Mouse (Mus musculus) liver, embryonic 16.5 days (tissue): Measurements from ENCODE around the gene Zdhhc17. TPM values are rescaled to one million over a fixed set of nuclear protein-coding genes. Genes with fewer than 3 reads are reported as not detected.

Source experiments
- ATAC-seq: fragments of 200-750 bp; cut with Nextera tagmentation; 2 replicates; pipeline ENCODE4 v1.8.0; 2017; ENCODE audit warnings: low read depth, mild to moderate bottlenecking, moderate number of reproducible peaks, moderate library complexity
- H3K27ac ChIP-seq: fragments of 300-500 bp; sonication (generic); 2 replicates; pipeline ENCODE4 v1.5.1; 2014; ENCODE audit warnings: mild to moderate bottlenecking, low read length
- H3K27me3 ChIP-seq: fragments of 300-500 bp; sonication (generic); 2 replicates; pipeline ENCODE4 v1.6.1; 2014; ENCODE audit warnings: low read depth, low read length, mixed read lengths; ENCODE audit not compliant: control insufficient read depth, insufficient read depth
- H3K36me3 ChIP-seq: fragments of 300-500 bp; sonication (generic); 2 replicates; pipeline ENCODE4 v1.6.1; 2014; ENCODE audit warnings: mild to moderate bottlenecking; ENCODE audit not compliant: control insufficient read depth, insufficient read depth
- H3K4me1 ChIP-seq: fragments of 300-500 bp; sonication (generic); 2 replicates; pipeline ENCODE4 v1.6.1; 2014; ENCODE audit warnings: low read depth, low read length, mixed read lengths; ENCODE audit not compliant: control insufficient read depth
- H3K4me2 ChIP-seq: fragments of 300-500 bp; sonication (generic); 2 replicates; pipeline ENCODE4 v1.6.1; 2014; ENCODE audit warnings: low read depth, low read length, mixed read lengths
- H3K4me3 ChIP-seq: fragments of 300-500 bp; sonication (generic); 2 replicates; pipeline ENCODE4 v1.5.1; 2014; ENCODE audit warnings: low read depth, mild to moderate bottlenecking, low read length
- H3K9ac ChIP-seq: fragments of 300-500 bp; sonication (generic); 2 replicates; pipeline ENCODE4 v1.6.1; 2014; ENCODE audit warnings: low read depth, low read length
- H3K9me3 ChIP-seq: fragments of 300-500 bp; sonication (generic); replicated peaks from 2 replicates; pipeline ENCODE4 v1.6.1; 2016; ENCODE audit warnings: low read length; ENCODE audit not compliant: control insufficient read depth
- WGBS: fragments of 180-500 bp; shearing (Covaris S2); extraction: QIAGEN DNeasy Blood & Tissue Kit; methylation state at CpG from one replicate; pipeline ENCODE4 v1.1.7; 2014; ENCODE audit not compliant: insufficient replicate concordance; 5-methylcytosine and 5-hydroxymethylcytosine counted together
- polyA plus RNA-seq: library from polyadenylated mRNA; unstranded; fragments of >200 nt; fragmentation: Nextera tagmentation; extraction: Ambion mirVana; gene quantifications from 2 replicates; pipeline ENCODE4 v1.2.1, GENCODE M21; 2015

The Zdhhc17 gene
- polyA plus RNA-seq, 1 experiment from 2014 or later: 4.6 TPM

DNA sequence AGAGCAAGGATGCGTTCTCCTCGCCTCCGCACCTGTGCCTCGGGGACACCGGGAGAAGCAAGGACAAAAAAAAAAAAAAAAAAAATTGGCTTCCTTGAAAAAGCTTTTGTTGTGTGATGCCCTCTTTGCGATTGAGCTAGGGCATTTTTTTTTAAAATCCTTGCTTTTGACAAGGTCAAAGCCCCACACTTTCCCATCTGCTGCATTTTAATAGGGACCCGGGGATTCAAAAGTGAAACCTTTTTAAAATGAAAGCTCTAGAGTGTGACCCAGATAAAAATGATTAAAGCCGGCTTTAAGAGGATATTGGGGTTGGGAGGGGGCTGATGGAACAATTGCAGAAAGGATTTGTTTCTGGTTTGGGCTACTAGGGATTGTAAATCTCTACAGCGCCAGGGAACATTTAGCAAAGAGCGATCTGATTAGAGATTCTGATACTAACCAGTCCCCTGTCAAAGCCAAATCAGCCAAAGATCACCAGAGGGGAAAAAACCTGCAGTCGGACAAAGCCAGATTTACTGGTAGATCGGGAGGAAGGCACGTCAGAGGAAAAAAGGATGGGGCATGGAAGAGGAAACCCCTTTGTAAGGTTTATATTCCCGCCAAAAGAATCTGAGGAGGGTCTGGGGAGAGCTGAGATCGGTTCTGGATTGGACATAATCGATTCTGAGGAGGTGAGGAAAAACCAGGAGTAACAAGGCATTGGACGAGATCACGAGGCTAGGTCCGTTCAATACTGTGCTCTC lies 713 bp upstream of the Zdhhc17 start:
- WGBS: under 1% methylated on average over 19 of the region's 19 CpGs
- Histone ChIP-seq H3K9me3 (no peaks in the 10 kb centered on the region), H3K36me3 (no peaks in the 10 kb centered on the region), H3K4me3 (peak overlapping the region; percentile 89), H3K4me1 (peaks cover 24% of the 10 kb centered on the region), H3K9ac (peak overlapping the region; percentile 93), H3K4me2 (peak overlapping the region; percentile 92), H3K27ac (peak overlapping the region; percentile 93; the same call in 1 of the 2 replicates), H3K27me3 (peaks cover 3% of the 10 kb centered on the region; the same call in 1 of the 2 replicates)
- ATAC-seq: no peak

DNA sequence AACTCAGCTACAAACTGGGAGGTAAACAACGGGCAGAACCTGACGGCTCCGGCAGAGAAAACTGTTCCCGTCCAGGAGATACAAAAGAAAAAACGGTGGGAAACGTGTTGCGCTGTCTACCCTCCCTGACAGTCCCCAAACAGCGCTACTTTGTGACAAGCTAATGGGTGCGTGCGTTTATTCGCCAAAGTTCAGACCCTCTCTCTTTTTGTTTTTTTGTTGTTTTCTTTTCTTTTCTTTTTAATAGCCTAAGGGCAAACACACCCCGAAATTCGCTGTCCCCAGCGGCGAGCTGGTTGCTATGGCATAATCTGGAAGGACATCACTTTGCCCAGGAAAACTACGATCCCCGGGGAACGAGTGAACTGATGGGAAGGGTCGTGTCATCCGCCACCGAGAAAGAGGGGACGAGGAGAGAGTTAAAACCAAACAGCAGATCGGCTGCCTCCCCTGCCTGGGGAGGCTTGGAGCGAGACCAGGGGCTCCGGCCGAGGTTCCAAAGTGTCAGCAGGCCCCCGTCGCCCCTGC lies 763 bp downstream of the Zdhhc17 start:
- ATAC-seq: no peak
- Histone ChIP-seq H3K36me3 (no peaks in the 10 kb centered on the region), H3K27me3 (peaks cover 3% of the 10 kb centered on the region; the same call in 1 of the 2 replicates), H3K27ac (peak overlapping the region; percentile 93), H3K9ac (peak overlapping the region; percentile 93), H3K4me1 (peaks cover 36% of the 10 kb centered on the region), H3K9me3 (no peaks in the 10 kb centered on the region), H3K4me2 (peak overlapping the region; percentile 92), H3K4me3 (peak overlapping the region; percentile 89)
- WGBS: under 1% methylated on average over 28 of the region's 28 CpGs

DNA sequence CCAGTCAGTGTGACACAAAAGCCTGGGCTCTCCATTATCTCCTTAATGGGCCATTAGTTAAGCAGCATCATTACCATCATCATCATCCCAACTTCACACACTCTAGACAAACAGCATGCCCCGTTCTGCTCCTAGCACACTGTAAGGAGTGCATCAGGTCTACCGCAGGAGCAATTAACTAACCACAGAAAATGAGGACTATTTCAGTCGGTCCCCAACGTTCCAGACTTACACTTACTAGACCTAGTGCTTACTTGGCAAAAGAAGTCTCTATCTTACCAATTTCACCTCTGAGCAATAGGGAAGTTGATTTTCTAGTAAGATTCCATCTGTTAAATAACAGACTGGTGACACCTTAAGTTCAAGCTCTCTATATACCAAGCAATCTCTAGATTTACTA lies 2.3 kb downstream of the Zdhhc17 start:
- Histone ChIP-seq H3K9me3 (no peaks in the 10 kb centered on the region), H3K27me3 (peaks cover 3% of the 10 kb centered on the region; the same call in 1 of the 2 replicates), H3K9ac (no peak overlapping the region), H3K27ac (peak overlapping the region; percentile 42), H3K4me3 (no peak overlapping the region), H3K36me3 (no peaks in the 10 kb centered on the region), H3K4me2 (peak overlapping the region; percentile 92; the same call in 1 of the 2 replicates), H3K4me1 (peaks cover 37% of the 10 kb centered on the region)
- no peak for ATAC-seq
- 32% methylated on average over 4 of the region's 4 CpGs for WGBS

DNA sequence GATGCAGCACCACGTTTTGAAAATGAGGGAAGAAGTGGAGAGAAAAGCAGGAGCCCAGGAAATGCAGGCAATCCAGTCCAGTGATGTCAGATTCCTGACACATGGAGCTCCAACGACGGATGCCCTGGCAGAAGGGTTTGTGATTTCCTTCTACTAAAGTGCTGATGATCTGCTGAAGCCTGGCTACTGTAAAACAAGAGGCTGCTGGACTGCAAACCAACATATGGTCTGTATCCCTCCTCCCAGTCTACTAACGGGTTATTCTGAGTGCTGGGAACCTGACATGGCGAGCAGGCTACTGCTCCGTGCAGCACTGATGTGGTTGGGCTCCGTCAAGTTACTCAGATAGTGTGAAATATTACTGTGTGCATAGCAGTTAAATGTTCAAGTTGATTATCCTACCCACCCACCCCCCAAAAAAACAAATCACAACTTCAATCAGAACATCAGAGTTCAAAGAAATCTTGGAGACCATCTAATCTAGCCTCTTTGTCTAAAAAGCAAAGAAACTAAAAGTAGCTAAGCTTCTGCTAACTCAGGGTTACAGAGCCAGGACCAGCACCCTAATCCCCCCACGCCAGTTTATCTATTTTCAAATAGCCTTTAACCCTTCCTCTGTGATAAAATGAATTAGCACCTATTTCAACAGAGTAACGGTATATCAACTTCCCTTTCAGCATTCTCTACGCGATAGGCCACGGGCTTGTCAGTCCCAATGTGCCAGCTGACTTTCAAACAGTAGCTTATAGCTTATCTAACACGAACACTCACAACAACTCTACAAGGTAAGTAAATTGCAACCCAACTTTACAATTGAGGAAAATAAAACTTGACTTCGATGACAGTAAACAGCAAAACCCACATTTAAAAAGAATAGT lies 4.1 kb downstream of the Zdhhc17 start:
- H3K27ac ChIP-seq: no peak overlapping the region
- peaks cover 2% of the 10 kb centered on the region; the same call in 1 of the 2 replicates for H3K27me3 ChIP-seq
- no peaks in the 10 kb centered on the region for H3K9me3 ChIP-seq
- ATAC-seq: no peak
- no peak overlapping the region for H3K9ac ChIP-seq
- H3K36me3 ChIP-seq: no peaks in the 10 kb centered on the region
- peaks cover 34% of the 10 kb centered on the region for H3K4me1 ChIP-seq
- H3K4me3 ChIP-seq: no peak overlapping the region
- 25% methylated on average over 14 of the region's 14 CpGs for WGBS
- H3K4me2 ChIP-seq: peak overlapping the region; percentile 19

DNA sequence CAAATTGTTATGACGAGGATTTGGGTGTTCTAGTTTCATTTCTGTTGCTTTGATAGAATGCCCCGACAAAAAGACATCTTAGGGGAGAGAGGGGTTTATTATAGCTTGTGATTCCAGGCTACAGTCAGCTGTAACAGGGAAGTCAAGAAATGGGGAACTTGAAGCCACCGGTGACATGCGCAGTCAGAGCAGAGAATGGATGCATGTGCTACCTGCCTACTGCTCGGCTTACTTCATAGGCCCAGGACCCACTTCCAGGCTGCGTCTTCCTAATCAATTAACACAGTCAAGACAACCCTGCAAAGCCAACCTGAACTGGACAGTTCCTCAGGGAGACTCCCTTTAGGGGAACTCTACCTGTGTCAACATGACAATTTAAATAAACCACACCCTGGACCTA lies 5.7 kb downstream of the Zdhhc17 start:
- no peak overlapping the region for H3K27ac ChIP-seq
- peaks cover 30% of the 10 kb centered on the region for H3K4me1 ChIP-seq
- ATAC-seq: no peak
- H3K4me3 ChIP-seq: no peak overlapping the region
- H3K27me3 ChIP-seq: no peaks in the 10 kb centered on the region
- H3K36me3 ChIP-seq: no peaks in the 10 kb centered on the region
- H3K9ac ChIP-seq: no peak overlapping the region
- H3K9me3 ChIP-seq: no peaks in the 10 kb centered on the region
- 42% methylated on average over 6 of the region's 6 CpGs for WGBS
- H3K4me2 ChIP-seq: no peak overlapping the region

DNA sequence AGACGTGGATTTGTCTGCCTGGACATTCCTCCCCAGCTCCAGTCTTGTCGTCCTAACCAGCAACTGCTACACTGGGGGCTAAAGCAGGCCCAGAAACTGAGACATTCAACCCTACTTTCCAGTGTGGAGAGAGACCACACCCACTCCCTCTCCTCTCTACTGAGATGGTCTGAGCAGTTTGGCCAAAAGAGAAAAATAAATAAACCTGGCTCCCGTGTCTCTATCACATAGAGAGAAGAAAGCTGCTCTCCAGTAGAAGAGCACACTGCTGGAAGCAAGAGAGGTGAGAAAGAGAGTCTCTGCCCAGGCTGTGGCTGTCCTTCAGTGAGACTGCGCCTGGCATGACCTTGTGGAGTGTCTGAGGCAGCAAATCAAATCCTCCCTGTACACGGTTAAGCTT lies 10.7 kb downstream of the Zdhhc17 start:
- H3K4me3 ChIP-seq: no peak overlapping the region
- peaks cover 2% of the 10 kb centered on the region for H3K4me1 ChIP-seq
- no peak overlapping the region for H3K27ac ChIP-seq
- H3K36me3 ChIP-seq: no peaks in the 10 kb centered on the region
- 55% methylated on average over 5 of the region's 5 CpGs for WGBS
- ATAC-seq: no peak
- no peak overlapping the region for H3K4me2 ChIP-seq
- no peaks in the 10 kb centered on the region for H3K27me3 ChIP-seq
- H3K9ac ChIP-seq: no peak overlapping the region
- H3K9me3 ChIP-seq: no peaks in the 10 kb centered on the region

DNA sequence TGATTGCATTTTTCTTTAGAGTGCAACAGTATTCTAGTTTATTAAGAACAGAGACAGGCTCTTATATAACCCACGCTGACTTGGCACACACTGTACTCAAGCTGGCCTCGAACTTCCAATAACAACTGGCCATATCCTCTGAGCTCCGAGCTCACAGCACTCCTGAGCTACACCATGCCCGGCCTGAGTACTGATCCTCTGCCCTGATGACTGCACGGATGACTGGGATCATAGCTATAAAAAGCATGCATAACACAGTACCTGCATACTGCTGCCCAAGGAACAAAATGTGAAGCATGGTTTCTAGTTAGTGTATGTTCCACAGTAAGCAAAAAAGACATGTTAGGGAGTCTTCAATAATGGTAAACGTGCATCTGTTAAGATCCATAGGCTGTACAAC lies 12.8 kb downstream of the Zdhhc17 start:
- no peaks in the 10 kb centered on the region for H3K9me3 ChIP-seq
- no peaks in the 10 kb centered on the region for H3K27me3 ChIP-seq
- WGBS: 71% methylated on average over 6 of the region's 6 CpGs
- no peak for ATAC-seq
- peaks cover 4% of the 10 kb centered on the region for H3K4me1 ChIP-seq
- H3K4me2 ChIP-seq: no peak overlapping the region
- H3K36me3 ChIP-seq: no peaks in the 10 kb centered on the region
- no peak overlapping the region for H3K4me3 ChIP-seq
- H3K9ac ChIP-seq: no peak overlapping the region
- no peak overlapping the region for H3K27ac ChIP-seq

DNA sequence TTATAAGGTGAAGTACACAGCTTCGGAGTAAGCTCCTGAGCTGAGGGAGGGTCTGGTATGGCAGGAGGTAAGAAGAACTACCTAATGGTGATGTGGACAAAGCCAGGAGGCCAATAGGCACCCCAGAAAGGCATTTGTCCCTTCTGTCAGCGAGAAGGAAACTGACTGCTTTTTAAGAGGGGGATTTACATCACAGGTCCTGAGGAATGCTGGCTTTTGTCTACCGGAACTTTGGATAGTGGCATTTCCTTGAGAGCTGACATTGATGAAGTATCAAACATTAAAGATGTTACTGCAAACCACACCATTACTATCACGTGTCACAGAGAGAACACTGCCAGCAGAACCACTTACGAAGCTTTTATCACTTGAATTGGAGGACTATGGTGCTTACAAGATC lies 15.2 kb downstream of the Zdhhc17 start:
- Histone ChIP-seq H3K9ac (no peak overlapping the region), H3K9me3 (no peaks in the 10 kb centered on the region), H3K27ac (no peak overlapping the region), H3K4me3 (no peak overlapping the region), H3K27me3 (no peaks in the 10 kb centered on the region), H3K36me3 (no peaks in the 10 kb centered on the region), H3K4me1 (peaks cover 16% of the 10 kb centered on the region), H3K4me2 (no peak overlapping the region)
- WGBS: 61% methylated on average over 5 of the region's 5 CpGs
- ATAC-seq: no peak
